Mouse (Mus musculus) ES-Bruce4 (cell line): ENCODE measurements around the gene Nolc1.

Experiments used
- CTCF ChIP-seq: IDR thresholded peaks from one replicate; pipeline ENCODE4 v1.8.1; 2011; ENCODE audit warnings: low read depth, low read length
- EP300 ChIP-seq: IDR thresholded peaks from 2 replicates; pipeline ENCODE4 v1.6.1; 2011; ENCODE audit warnings: low read depth, low read length; ENCODE audit not compliant: insufficient read depth

- TF ChIP-seq CTCF (no peak), EP300 (no peak)
Observed at GRCm38 (mm10) chr19:46039478-46039877, 36.2 kb upstream of the Nolc1 start.
